Mouse (Mus musculus): Measurements from ENCODE around the gene Cnksr3. TPM values are rescaled to one million over a fixed set of nuclear protein-coding genes. Genes with fewer than 3 reads are reported as not detected.

Cnksr3 gene
- polyA plus RNA-seq, 1 experiment from 2014 or later: 3.4 TPM

DNA sequence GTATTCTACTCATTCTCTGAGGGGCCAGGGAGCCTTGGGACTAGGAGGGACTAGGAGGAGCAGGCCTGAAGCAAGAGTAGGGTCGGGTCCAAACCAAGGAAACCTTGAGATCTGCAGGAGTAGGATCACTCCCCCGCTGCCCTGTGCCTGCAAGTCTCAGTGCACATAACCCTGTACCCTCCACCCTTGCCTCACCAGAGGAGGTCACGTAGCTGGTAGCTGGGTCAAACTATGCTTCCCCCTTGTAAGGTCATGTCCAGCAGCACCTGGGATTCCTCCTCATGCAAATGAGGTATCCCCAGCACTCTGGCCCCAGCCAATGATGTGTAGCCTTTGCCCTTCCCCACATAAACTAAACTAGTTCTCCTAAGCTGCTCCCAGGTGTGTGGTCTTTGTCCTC, 41.6 kb downstream of the Cnksr3 start:
- H3K36me3 ChIP-seq: no peaks in the 10 kb centered on the region
- no peak overlapping the region for H3K27ac ChIP-seq
- no peak overlapping the region for H3K4me2 ChIP-seq
- no peaks in the 10 kb centered on the region for H3K4me1 ChIP-seq (replicated peaks)
- no peak overlapping the region for H3K9ac ChIP-seq
- 93% methylated on average over 3 of the region's 3 CpGs for WGBS
- H3K4me3 ChIP-seq: no peak overlapping the region
- no peaks in the 10 kb centered on the region for H3K27me3 ChIP-seq
- H3K9me3 ChIP-seq: no peaks in the 10 kb centered on the region
- no peak; the same call in 1 of the 2 replicates for ATAC-seq (ENCODE audit: low FRiP score)

DNA sequence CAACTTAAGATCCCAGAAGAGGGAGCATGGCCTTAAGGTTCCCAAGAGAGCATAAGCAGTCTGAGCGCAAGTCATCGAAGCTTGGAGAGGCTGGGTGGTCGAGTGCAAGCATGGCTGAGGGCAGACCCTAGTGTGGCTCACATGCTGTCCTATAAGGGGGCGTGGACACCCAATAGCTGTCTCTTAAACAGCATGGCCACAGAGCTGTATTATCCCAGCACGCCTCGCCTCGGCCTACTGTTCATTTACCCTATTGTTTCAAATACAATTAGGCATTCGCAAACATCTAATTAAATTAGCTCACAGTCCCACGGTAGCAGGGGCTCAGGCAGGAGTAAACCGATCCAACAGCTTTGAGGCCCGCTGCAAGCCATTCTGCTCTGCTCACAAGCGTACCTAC, 49.0 kb downstream of the Cnksr3 start:
- H3K27me3 ChIP-seq: no peaks in the 10 kb centered on the region
- peak; percentile 22; the same call in 1 of the 2 replicates for ATAC-seq (ENCODE audit: low FRiP score)
- no peak overlapping the region for H3K4me3 ChIP-seq
- H3K4me2 ChIP-seq: no peak overlapping the region
- peaks cover 21% of the 10 kb centered on the region for H3K4me1 ChIP-seq (replicated peaks)
- no peaks in the 10 kb centered on the region for H3K9me3 ChIP-seq
- H3K36me3 ChIP-seq: no peaks in the 10 kb centered on the region
- 61% methylated on average over 12 of the region's 12 CpGs for WGBS
- H3K27ac ChIP-seq: peak overlapping the region; percentile 20; the same call in 1 of the 2 replicates
- no peak overlapping the region for H3K9ac ChIP-seq

DNA sequence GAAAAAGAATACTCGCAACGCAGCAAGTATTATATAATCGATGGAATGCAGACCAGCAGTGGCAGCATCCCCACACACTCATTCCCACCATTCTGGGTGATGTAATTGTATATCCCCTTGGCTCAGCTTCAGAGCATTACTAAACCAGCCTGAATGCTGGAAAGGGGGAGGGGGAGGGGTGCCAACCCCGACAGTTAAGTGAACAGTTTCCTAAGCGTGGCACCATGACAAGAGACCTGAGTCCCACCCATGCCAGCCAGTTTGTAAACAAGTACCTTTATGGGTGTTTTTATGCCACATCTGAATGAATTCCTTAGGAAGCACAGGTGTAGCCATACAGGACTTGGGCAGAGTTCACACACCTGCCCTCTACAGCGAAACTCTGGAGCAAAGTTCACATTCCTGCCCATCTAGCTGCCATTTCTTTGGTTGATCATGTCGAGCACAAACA, 53.0 kb downstream of the Cnksr3 start:
- ATAC-seq (ENCODE audit: low FRiP score): peak; percentile 81
- 40% methylated on average over 7 of the region's 7 CpGs for WGBS
- Histone ChIP-seq H3K4me3 (peak overlapping the region; percentile 14), H3K4me1 (replicated peaks) (peaks cover 22% of the 10 kb centered on the region), H3K9ac (0 out of 2 replicates have a peak overlapping the region, but pooled peaks have one; percentile 51), H3K4me2 (peak overlapping the region; percentile 50), H3K27ac (peak overlapping the region; percentile 83), H3K36me3 (no peaks in the 10 kb centered on the region), H3K9me3 (no peaks in the 10 kb centered on the region), H3K27me3 (no peaks in the 10 kb centered on the region)

DNA sequence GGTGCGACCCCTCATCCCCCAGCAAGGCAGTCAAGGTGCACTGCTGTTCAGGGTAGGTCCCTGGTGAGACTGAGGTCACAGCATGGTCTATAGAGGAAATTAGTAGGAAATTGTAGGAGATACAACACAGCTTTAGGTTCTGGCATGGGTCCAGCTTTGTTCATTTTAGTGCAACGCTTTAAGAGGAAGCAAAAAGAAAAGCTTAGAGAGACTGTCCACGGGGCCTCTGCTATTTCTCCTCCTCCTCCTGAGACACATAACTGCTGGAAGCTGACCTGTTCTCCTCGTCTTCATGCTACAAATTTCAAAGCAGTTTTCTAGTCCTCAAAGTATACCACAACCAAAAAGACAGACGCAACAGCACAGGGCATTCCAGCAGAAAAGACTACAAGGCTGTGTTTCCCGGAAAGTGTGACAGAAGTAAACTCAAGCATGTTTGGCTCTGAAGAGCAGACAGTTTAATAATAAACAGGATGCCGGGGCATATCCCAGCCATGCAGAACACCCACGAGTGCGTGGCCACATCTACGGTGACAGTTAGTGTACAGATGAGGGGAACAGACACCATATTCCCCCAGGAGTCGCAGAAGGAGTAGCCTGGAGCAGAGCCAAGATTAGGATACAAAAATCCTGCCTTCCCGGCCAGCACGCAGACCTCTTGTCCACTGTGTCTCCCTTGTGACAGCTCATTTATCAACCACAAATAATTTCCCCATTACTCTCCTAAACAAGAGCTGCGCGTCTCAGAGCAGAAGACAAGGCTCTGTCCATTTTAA, 53.6 kb downstream of the Cnksr3 start:
- 25% methylated on average over 15 of the region's 15 CpGs for WGBS
- Histone ChIP-seq H3K4me3 (peak overlapping the region; percentile 14), H3K27me3 (no peaks in the 10 kb centered on the region), H3K9ac (peak overlapping the region; percentile 51; the same call in 1 of the 2 replicates), H3K9me3 (no peaks in the 10 kb centered on the region), H3K36me3 (no peaks in the 10 kb centered on the region), H3K4me2 (peak overlapping the region; percentile 50), H3K4me1 (replicated peaks) (peaks cover 22% of the 10 kb centered on the region), H3K27ac (peak overlapping the region; percentile 83)
- peak; percentile 69 for ATAC-seq (ENCODE audit: low FRiP score)

DNA sequence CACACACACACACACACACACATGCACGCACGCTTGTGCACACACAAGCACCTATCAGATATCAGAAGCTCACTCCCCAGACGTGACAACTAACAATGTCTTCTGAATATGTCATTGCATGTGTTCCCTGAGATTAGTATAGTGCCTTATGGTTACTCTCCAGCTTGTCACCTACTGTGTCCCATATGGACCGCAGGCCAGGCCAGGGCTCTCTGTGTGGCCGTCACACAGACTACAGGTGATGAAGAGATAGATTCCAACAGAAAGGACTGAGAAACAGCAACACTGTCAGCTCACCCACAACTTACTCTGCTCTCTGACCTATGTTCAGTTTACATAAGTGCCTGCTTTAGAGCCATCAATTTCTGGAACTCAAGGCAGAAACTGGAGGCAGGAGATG, 57.2 kb downstream of the Cnksr3 start:
- Histone ChIP-seq H3K27ac (no peak overlapping the region), H3K9ac (no peak overlapping the region), H3K27me3 (no peaks in the 10 kb centered on the region), H3K9me3 (no peaks in the 10 kb centered on the region), H3K36me3 (no peaks in the 10 kb centered on the region), H3K4me2 (no peak overlapping the region), H3K4me1 (replicated peaks) (peaks cover 19% of the 10 kb centered on the region), H3K4me3 (no peak overlapping the region)
- no peak for ATAC-seq (ENCODE audit: low FRiP score)
- 92% methylated on average over 5 of the region's 5 CpGs for WGBS

DNA sequence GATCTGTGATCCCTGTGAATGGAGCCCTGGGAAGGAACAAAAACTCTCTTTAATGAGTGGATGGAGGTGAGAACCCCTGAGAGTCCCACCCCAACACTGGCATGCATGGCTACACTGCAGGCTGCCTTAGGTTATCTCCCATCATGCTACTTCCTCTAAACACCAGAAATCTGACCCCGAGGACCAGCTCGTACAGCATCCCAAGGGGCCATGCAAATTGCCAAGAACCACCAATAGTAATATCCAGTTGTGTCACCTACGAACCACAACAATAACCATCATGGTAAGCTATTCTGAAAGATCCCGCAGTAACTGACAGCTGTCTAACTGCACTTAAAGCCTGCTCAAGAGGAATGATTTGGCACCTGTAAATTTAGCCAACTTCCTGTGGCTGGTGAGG, 59.1 kb downstream of the Cnksr3 start:
- H3K9me3 ChIP-seq: no peaks in the 10 kb centered on the region
- no peak for ATAC-seq (ENCODE audit: low FRiP score)
- no peaks in the 10 kb centered on the region for H3K27me3 ChIP-seq
- 84% methylated on average over 4 of the region's 4 CpGs for WGBS
- H3K4me3 ChIP-seq: no peak overlapping the region
- H3K36me3 ChIP-seq: no peaks in the 10 kb centered on the region
- H3K4me1 ChIP-seq (replicated peaks): peaks cover under 1% of the 10 kb centered on the region; the same call in 1 of the 2 replicates
- H3K4me2 ChIP-seq: no peak overlapping the region
- H3K9ac ChIP-seq: no peak overlapping the region
- no peak overlapping the region for H3K27ac ChIP-seq

DNA sequence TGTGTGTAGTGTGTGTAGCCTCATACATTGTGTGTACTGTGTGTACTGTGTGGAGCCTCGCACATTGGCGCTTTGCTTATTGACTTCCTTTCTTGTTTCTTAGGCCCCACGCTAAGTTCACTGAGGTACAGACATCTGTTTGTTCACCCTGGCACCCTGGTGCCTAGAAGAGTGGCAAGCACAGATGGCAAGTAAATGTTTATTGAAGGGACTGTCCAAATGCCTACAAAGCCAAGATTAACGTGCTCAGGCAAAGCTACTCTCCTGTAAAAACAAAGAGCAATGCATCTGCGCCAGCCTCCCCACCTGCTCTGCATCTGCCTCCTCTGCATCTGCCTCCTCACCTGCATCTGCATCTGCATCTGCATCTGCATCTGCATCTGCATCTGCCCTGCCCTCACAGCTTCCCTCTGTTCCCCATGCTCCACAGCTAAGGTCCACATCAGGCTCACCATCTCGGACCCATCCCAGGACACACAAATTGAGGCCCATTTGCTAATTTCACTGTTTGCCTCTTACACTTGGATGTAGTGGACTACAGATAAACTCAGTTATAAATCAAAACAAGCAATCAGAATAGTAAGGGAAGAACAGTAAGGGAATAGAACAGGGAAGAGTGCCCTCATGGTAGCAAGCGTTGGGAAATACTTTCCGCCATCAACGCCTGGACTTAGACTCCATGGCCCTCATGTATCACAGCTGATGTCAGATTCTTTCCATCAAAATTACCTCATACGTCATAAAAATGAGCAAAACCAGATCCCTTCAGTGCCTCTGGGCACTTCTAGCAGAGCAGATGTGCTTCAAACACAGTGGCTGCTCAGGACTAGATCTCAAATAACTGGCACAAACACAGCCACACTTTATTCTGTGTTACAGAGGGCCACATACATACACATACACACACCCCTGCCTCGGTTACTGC, 62.1 kb downstream of the Cnksr3 start:
- Histone ChIP-seq H3K4me1 (replicated peaks) (no peaks in the 10 kb centered on the region), H3K4me2 (no peak overlapping the region), H3K9ac (no peak overlapping the region), H3K4me3 (no peak overlapping the region), H3K27ac (no peak overlapping the region), H3K9me3 (no peaks in the 10 kb centered on the region), H3K27me3 (no peaks in the 10 kb centered on the region), H3K36me3 (no peaks in the 10 kb centered on the region)
- WGBS: 86% methylated on average over 11 of the region's 11 CpGs
- ATAC-seq (ENCODE audit: low FRiP score): no peak

DNA sequence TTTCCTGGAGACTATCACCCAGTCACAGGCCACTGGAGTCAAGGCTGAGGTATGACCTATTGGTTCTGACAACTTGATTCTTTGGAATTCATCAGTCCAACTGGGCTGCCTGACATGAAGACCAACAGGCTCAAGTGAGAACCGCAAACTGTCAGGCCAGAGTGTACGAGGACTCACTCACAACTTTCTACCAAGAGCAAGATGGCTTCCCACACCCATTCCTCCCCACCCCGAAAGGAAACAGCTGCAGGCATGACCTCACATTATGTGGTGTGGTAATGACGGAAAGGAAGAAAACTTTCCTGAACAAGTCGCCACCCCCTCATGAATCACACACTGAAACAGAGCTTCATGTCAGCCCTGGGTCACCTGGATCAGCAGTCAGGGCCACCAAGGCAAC, 66.4 kb downstream of the Cnksr3 start:
- H3K4me1 ChIP-seq (replicated peaks): no peaks in the 10 kb centered on the region
- H3K27ac ChIP-seq: no peak overlapping the region
- WGBS: 83% methylated on average over 5 of the region's 5 CpGs
- H3K27me3 ChIP-seq: no peaks in the 10 kb centered on the region
- H3K9me3 ChIP-seq: no peaks in the 10 kb centered on the region
- H3K4me3 ChIP-seq: no peak overlapping the region
- no peak overlapping the region for H3K9ac ChIP-seq
- ATAC-seq (ENCODE audit: low FRiP score): no peak
- H3K4me2 ChIP-seq: no peak overlapping the region
- no peaks in the 10 kb centered on the region for H3K36me3 ChIP-seq

DNA sequence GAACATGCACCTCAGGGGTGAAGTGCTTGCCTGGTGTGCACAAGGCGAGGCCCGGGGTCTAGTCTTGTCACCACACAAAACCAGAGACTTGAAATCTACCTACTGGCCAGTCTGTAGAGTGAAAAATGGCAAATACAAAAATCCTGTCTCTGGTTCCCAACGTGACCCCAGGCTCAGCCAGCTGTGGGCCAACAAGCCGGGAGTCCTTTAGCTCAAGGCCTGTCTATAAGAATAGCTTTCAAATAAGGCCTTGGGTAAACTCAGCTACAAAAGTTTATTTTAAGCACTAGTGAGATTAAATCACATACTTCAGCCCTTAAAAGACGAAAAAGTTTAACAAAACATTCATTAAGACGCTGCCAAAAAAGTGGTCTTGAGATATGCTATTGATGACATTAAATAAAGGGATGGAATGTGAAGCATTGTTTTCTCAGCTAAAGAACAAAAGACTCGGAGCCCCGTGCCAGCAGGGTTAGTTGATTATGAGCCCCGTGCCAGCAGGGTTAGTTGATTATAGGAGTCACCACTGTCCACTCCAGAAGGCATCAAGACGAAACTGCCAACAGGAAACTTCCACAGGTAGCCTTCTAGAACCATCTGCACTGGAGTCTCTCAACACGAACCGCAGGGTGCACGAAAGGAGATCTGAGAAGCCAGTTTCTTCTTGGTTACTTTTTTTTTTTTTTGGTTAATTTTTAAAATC, 67.8 kb downstream of the Cnksr3 start:
- WGBS: 63% methylated on average over 13 of the region's 13 CpGs
- Histone ChIP-seq H3K4me1 (replicated peaks) (no peaks in the 10 kb centered on the region), H3K9me3 (no peaks in the 10 kb centered on the region), H3K4me2 (no peak overlapping the region), H3K36me3 (no peaks in the 10 kb centered on the region), H3K9ac (no peak overlapping the region), H3K4me3 (no peak overlapping the region), H3K27me3 (no peaks in the 10 kb centered on the region), H3K27ac (no peak overlapping the region)
- ATAC-seq (ENCODE audit: low FRiP score): no peak

DNA sequence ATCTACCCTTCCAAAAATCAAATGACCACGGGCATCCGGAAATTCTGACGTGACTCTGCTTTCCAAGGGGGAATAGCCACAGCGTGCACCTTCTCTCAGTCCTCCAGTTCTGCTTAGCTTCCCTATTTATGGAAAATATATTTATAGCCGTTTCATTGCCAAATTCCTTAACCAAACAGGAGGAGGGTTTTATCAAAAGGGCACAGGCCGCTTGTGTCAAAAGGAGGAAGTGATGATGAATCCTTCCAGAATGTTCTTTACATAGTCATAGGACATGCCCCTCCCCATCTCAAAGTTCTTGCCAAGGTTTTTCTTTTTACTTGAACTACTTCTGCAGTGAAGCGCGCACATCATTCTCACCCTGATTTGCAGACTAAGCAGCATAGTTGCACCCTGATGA, 69.8 kb downstream of the Cnksr3 start:
- Histone ChIP-seq H3K4me3 (no peak overlapping the region), H3K9me3 (no peaks in the 10 kb centered on the region), H3K27me3 (no peaks in the 10 kb centered on the region), H3K4me2 (no peak overlapping the region), H3K36me3 (no peaks in the 10 kb centered on the region), H3K4me1 (replicated peaks) (no peaks in the 10 kb centered on the region), H3K9ac (no peak overlapping the region), H3K27ac (no peak overlapping the region)
- ATAC-seq (ENCODE audit: low FRiP score): no peak
- WGBS: 96% methylated on average over 8 of the region's 8 CpGs

DNA sequence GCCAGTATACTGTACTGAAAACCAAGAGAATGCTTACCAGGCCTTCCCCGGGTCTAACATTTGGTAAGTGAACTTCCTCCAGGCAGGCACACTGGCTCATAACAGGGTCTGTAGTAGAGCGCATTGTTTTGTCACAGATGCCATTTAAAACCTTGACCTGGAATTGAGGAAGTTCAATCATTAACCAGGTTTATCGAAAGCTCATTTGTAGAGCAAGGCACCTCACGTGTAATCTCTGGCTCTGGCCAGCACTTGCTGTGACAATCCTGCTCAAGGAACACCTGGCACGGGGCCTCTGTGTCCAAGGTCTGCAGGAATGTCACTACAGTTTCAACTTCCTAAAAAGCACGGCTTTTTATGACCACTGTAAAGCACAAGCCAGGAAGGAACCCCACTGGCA, 71.8 kb downstream of the Cnksr3 start:
- WGBS: 84% methylated on average over 6 of the region's 6 CpGs
- Histone ChIP-seq H3K27me3 (no peaks in the 10 kb centered on the region), H3K9me3 (no peaks in the 10 kb centered on the region), H3K4me3 (no peak overlapping the region), H3K27ac (no peak overlapping the region), H3K4me2 (no peak overlapping the region), H3K4me1 (replicated peaks) (no peaks in the 10 kb centered on the region), H3K9ac (no peak overlapping the region), H3K36me3 (no peaks in the 10 kb centered on the region)
- no peak for ATAC-seq (ENCODE audit: low FRiP score)

DNA sequence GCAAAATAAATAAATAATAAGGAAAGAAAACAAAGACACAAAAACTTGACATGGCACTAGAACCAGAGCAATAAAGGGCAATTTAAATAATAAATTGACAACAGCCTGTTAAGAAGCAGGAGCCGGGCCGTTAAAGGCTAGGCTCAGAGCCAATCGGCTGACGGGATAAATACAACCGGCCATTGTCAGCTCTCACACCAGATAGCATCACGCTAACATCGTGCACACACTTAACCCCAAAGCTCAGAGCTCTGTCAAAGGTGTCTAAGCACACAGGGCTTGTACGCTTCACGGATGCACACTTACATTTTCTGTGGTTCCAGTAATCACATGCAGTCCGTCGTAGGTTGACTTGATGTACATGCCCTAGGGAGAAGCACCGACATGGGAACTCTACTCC, 74.0 kb downstream of the Cnksr3 start:
- H3K27me3 ChIP-seq: no peaks in the 10 kb centered on the region
- H3K4me2 ChIP-seq: no peak overlapping the region
- no peaks in the 10 kb centered on the region for H3K4me1 ChIP-seq (replicated peaks)
- no peak overlapping the region for H3K27ac ChIP-seq
- whole genome bisulfite sequencing: 78% methylated on average over 12 of the region's 12 CpGs
- no peaks in the 10 kb centered on the region for H3K36me3 ChIP-seq
- ATAC-seq (ENCODE audit: low FRiP score): peak; percentile 43; the same call in 1 of the 2 replicates
- no peak overlapping the region for H3K9ac ChIP-seq
- H3K4me3 ChIP-seq: no peak overlapping the region
- H3K9me3 ChIP-seq: no peaks in the 10 kb centered on the region
